Mouse (Mus musculus) retina, embryonic 14.5 days (tissue): ENCODE results near the gene Litaf.

Experiments
- DNase-seq: peaks from one replicate; pipeline ENCODE4 v3.0.0-alpha.2; 2015; ENCODE audit warnings: low spot score

Gene Litaf

DNA sequence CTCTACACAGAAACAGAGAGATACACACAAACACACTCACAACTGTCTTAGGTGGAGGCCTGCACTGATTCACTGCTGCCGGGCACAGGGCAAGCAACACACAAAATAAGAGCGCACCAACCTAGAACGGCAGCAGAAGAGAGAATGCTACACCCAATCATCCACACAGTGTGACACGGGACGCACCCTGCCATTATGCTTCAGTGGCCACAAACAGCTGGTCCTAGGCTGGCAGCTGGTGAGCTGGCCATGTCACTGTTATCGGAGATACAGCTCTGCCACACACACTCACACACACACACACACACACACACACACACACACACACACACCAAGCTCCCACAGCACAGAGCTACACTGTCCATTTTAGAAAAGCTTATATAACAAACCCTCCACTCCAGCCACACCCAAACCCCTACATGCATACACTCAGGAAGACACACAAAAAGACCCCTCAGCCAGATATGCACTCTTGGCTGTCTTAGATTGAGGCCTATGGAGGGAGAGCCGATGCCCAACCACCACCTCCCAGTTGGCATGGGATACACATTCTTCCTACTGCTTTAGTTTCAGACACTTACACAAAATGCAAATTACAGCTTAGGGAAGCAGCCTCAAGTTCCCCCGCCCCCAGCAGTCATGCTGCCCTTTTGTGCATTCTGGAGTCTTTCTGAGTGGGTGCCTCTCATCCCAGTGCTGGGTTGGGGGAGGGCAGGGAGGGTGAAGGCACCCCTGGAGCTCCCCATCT, 108.8 kb downstream of the Litaf start:
- peak; percentile 47 for DNase-seq

DNA sequence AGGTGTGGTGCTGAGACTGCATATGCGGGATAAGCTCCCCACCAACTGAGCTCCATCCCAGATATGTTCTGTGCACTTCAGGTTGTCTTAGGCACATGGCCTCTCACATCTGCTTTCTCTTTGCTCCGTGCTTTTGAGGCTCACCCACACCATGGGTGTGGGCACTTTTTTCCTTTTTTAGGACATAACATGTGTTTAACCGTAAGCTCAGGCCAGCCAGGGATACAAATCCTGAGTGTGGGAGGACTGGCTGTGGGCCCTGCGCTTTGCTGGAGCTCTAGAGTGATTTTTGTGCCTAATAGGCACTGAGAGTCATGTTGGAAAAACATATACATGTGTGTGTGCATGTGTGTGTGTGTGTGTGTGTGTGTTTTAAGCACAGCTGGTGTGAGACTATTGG, 110.9 kb downstream of the Litaf start:
- DNase-seq, result no peak

DNA sequence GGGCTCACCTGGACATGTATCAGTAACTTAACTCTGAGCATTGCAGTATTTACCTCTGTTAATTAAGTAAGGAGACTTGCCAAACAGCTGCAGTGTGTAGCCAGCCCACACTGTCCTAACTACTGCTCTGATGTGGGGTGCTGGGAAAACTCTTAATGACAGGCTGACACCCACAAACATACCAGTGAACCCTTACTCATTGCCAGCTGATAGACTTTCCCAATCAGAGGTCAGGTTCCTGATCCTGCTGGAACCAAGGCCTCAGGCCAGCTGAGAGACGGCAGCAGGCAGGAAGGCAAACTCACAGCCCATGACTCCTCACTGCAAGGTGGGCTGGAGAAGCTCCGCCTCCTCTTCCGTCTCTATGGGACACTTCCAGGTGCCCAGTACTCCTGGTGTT, 113.1 kb downstream of the Litaf start:
- DNase-seq, result no peak

DNA sequence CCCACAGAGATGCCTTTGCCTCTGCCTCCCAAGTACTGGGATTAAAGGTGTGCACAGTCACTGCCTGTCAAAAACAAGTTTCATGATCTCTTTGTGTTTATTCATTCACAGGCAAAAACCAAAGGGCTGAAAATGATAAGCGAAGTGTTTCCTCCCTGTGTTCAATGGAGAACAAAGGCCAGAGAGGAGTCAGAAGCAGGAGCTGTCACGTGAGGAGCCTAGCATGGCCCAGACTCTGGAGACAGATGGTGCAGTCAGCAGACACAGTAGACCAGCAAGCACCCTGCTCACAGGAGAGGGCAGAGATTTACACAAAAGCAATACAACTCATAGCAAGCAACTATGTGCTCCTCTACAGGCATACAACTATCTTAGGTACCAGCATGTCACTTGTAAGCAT, 113.9 kb downstream of the Litaf start:
- no peak for DNase-seq

DNA sequence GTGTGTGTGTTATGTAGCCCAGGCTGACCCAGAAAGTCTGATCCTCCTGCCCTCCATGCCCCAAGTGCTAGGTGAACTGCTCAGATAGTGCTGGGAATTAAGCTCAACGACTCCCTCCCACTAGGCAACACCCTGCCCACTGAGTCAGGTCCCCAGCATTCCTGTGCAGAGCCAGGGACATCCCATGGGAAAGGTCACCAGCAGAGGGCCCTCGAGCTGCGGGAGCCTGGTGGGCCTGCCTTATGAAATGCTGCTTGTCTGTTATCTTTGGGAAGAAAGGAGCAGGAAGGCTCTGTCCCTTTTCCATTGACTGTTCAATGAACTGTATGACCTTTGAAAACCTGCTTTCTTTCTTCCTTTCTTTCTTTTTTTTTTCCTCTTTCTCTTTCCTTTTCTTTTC, 114.4 kb downstream of the Litaf start:
- DNase-seq, result peak; percentile 66

DNA sequence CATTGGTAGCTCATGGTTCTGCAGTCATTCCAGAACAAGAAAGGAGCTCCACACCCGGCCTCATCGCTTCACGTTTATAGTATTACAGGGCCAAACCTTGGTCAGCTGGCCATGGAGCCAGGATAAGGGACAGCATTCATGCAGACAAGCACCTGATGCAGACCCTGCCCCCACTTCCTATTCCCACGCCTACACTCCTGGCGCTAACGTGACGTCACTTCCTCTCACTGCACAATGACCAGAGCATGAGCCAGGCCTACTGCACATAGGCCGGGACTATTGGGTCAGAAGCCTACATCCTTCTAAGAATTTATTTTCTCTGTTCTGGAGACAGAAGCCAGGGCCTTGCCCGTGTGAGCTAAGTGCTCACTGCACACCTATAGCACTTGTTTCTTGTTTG, 115.4 kb downstream of the Litaf start:
- no peak for DNase-seq

DNA sequence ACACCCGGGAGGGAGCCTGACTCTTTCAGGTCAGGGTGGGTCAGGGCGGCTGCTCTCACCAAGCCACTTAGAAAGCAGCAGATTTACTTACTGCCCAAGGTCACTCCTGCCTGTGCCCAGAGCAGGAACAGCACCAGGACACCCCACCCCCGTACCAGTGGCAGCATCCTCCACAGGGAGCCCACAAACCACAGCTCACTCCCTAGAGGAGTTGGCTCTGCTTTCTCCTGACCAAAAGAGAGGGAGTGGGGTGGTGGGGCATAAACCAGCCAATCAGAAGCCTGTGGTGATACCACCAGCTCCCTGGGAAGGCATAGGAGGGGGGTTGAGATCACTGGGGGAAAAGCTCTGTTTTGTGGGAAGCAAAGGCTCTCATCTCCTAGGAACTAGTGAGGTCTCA, 118.2 kb downstream of the Litaf start:
- DNase-seq, result no peak

DNA sequence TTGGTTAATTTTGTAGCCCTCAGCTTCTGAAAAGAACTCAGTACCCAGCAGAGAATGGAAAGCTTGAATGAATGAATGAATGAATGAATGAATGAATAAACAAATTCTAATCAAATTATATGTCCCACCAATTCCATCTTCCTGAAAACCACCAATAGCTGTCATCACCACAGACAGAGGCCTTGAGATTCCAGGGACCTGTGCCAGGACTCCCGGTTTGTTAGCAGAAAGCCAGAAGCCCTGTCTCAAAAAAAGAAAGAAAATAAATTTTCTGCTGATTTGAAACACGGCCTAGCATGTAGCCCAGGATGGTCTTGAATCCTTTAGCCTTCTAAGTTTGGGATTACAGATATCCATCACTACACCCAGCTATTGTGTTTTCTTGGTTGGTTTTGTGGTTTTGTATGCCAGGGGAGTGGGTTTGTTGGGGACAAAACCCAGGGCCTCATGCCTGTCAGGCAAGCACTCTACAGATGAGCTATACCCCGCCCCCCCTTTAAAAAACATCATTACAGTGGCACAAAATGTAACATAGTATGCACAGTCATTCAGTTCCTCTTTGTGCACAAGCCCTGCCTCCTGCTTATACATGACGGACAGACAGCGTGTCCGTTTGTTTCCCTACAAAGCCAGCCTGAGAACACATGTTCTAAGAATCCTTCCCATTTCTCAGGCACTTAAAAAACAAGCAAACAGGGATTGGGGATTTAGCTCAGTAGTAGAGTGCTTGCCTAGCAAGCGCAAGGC, 120.4 kb downstream of the Litaf start:
- no peak for DNase-seq

DNA sequence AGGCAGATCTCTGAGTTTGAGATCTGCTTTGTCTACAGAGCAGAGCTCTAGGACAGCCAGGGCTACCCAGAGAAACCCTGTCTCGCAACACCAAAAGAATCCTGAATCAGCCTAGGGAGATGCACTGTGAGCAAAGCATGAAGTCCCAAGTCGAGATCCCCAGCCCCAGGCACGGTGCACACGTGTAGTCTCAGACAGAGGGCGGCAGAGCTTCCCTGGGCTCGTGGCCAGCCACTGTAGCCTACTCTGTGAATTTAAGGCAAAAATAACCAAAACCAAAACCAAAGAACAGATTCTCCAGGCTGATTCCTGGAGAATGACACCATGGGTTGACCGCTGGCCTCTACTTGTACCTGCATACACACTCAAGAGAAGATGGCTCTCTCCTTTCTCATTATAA, 121.4 kb downstream of the Litaf start:
- DNase-seq, result no peak

DNA sequence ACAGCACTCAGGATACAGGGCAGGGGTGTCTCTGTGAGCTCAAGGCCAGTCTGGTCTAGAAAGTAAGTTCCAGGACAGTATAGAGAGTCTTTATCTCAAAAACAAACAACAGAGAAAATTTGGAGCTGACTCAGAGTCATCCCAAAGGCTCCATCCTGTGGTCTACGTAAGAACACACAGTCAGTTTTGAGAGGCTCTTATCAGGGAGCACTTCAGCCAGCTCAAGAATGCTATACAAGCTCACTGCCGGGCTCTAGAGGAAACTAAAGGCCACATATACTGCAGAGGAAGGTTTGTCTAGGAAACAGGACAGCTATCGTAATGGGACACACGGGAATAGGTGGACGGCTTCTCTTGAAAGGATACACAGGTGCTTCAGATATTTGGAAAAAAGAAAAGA, 122.7 kb downstream of the Litaf start:
- DNase-seq, result no peak

DNA sequence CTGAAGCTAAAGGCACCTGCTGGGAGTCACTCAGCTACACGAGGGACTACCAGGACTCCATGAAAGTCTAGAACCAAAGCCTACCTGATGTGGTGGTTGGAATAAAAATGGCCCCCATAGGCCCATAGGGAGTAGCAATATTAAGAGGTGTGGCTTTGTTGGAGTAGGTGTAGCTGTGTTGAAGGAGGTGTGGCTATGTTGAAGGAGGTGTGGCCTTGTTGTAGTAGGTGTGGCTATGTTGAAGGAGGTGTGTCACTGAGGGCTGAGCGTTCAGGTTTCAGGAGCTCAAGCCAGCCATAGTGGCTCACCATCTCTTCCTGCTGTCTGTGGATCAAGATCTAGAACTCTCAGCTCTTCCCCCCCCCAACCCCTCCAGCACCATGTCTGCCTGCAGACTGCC, 125.3 kb downstream of the Litaf start:
- no peak for DNase-seq

DNA sequence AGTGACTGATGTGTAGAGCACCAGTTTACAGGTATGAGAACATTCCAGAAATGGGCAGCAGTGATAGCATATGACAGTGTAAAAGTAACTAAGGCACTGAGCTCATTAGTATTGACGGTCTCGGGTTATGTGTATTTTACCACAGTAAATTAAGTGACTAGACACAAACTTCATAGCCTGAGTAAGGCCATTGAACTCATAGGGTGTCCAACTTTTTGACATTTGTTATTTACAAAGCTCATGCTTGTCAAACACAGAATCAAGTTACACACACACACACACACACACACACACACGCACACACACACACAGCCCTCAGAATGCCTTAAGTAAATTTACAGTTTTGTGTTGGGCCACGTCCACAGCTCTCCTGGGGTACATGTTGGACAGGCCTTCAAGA, 126.0 kb downstream of the Litaf start:
- no peak for DNase-seq

DNA sequence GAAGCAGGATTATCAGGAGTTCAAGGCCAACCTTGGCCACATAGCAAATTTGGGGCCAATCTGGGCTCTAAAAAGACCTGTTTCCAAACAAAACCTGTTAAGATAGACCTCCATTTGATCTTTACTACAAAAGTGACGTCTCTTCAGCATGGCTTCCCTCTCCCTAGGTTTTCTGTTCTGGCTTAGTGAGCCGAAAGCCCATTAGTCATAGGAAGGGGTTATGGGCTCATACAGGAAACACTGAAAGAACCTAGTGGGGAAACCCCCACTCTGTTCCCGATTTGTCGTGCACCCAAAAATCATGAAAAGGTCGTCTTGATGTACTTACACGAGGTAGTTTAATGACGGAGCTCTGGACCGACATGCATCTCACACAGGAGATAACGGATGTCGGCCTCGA, 128.5 kb downstream of the Litaf start:
- DNase-seq, result no peak

DNA sequence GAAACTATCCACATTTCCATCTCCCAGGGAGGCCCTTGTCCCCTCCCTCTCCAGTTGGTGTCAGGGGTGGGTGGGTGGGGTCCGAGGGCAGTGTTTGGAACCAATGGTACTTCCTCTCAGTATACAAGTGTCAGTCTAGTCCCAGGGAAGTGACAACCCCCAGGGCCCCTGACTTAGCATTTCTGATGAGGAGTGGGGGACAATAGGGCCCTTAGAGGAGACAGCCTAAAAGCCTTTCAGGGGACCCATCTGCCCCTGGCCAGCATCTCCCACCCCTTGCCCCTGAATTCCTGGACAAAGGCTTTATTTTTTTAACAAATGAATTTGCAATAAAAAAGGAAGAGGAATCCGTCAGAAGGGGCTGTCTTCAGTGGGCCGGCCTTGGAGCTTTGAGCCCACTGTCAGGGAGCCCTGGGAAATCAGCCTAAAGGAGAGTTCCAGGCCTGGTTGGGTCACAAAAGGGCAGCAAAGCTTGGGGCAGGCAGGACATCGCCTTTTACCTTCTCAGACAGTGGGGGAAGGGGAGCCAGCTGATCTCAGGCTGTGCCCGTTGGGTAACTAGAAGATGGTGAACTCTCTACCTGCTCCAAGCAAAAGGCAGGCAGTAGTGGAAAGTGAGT, 129.1 kb downstream of the Litaf start:
- DNase-seq, result no peak

DNA sequence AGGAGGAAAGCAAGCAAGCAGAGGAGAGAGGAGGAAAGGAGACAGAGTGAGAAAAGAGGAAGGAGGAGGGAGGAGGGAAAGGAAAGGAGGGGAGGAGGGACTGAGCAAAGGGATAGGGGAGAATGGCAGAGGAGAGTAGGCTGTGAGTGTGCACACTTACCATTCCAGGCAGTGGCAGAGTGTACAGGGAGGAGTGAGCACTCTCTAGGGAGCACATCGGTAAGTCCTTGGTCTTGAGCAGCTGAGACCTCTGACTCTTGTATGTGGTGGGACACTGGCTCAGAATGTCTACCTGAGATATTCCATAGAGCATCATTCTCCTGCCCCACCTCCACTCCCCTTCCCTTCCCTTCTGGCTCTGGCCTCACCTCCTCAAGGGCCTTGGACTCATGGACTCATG, 131.9 kb downstream of the Litaf start:
- DNase-seq, result no peak

DNA sequence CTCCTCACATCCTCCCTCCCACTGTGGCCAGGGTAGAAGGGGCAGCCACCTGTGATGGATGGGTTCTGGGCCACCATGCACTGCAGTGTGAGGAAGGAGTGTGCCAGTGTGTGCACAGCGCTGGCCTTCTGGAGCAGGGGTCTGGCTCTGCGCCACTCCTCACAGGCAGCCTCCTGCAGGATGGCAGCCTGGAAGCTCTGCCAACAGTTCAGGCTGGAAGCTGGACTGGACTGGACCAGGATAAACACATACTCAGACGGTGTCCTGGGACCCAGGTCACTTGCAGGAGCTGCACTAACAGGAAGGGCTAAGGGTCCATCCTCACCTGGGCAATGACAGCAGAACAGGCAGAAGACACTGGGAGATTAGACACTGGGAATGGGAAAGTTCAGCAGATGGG, 132.6 kb downstream of the Litaf start:
- DNase-seq, result no peak

DNA sequence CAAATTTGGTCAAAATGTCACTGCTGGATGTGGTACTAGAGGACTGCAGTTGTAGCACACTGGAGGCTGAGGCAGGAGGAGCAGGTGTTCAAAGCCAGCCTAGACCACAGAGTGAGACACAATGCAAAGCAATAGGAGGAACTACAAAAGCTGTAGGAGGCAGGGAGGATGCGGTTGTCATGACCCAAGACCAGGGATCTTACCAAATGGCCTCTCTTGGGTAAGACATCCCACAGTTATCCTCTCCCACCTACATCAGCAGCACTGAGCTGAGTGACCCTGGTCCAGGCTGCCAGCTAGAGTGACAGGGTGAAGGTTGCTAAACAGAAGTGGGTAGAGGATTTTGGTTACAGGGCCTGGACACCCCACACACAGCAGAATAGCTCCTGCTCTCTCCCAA, 138.9 kb downstream of the Litaf start:
- DNase-seq, result no peak

DNA sequence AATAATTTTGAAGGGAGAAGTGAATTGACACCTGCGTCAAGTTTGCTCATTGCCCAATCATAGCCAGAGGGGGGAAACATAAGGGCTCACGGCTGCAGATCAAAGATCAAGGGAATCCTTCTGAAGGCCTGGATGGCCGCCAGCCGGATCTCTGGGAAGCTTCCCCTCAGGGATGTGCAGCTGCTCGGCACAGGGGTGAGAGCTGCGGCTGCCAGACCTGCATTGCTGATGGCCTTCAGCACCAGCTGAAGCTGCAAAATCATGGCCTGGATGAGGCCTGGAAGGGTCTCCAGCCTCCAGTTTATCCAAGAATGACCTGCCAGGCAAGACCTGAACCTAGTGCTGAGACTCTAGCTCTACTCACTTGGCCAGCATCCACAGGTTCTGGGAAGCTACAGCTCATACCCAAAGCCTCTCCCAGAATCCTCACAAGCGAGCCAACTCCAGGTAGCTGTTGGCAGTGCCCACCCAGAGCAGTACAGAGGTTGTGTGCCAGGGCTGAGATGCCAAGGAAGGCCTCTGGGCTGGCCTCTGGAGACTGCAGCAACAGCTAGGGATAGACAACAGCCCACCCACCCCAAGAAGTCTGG, 140.3 kb downstream of the Litaf start:
- DNase-seq, result no peak

DNA sequence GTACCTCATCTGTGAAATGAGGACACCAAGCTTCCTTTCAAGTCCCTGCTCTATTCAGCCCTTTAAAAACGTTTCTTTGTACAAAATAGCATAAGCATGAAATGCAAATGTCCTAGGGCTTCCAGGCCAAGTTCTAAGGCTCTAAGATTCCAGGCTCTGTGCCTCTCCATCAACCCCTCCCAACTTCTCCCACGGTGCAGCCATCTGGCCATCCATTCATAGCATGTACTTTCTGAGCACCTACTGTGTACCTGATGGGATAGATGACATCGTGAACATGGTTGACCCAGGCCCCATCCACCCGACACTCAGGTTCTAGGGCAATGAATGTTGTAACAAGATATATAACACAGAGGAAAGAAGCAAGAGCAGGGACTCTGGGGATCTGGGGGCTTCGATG, 142.4 kb downstream of the Litaf start:
- no peak for DNase-seq

DNA sequence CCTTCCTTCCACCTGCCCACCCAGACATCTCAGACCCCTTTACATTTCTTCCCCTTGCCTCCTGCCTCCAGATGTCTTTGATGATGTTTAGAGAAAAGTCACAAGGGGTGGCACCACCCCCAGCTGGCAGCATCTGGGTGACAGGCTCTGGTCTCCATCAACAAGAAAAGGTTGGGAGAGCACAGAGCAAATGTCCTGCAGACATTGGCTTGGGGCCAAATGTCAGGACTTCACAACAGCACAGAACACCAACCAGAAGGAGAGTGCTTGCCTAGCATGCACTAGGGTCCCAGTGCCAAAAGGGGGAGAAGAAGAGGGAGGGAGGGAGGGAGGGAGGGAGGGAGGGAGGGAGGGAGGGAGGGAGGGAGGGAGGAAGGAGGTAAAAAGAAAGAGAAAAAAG, 146.1 kb downstream of the Litaf start:
- no peak for DNase-seq

DNA sequence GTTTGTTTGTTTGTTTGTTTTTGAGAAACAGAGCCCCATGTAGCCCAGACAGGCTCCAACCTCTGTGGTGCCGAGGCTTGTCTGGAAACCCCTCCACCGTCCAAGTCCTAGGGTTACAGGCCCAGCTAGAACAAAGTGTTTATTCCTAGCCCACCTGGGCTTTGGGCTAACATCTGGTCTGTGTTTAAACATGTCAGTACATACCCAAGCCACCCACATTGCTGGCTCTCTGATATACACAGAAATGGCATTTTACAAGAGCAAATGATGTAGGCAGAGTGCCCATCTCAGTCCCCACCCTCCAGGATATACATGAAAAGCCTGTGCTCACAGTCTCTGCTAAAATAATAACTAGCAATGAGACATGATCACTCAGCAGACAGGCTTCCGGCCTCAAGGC, 149.7 kb downstream of the Litaf start:
- no peak for DNase-seq

DNA sequence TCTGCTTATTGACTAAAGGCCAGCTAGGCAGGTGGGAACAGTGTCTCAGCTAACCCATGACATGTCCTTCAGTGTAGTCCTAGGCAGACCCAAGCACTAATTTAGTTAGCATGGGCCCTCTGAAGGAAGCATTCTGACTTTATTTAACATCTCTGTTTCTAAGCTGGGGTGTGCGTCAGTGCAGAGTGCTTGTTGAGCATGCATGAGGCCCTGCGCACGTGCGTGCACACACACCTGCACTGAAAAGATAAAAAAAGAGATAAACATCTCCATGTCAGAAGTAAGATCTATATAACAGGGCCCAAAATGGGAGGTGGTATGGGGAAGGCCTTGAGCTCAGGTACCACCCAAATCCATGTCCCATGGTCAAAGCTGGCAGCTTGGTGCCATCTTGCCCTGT, 150.9 kb downstream of the Litaf start:
- no peak for DNase-seq

DNA sequence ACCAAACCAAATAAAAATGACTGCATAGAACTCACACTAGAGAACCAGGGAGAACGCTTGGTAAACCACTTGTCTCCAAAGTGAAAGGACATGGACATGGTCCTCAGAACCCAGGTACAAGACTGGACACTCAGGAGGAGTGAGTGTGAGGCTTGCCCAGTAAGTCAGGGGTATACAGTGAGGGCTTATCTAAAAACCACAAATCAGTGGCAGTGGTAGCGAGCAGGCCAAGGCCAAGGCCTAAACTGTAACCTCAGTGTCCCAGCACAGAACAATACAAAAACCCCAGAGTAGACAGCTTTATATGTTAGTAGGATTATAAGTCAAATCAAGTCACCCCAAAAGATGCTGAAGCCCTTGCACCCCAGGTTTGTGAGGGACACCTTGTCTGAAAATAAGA, 154.9 kb downstream of the Litaf start:
- DNase-seq, result no peak
